Mouse (Mus musculus) lung, adult 2 months (tissue): ENCODE results near the gene Taf6.

Source experiments
- CTCF ChIP-seq: fragments of 200-500 bp; IDR thresholded peaks from 2 replicates; pipeline ENCODE4 v1.5.1; 2011; ENCODE audit warnings: mild to moderate bottlenecking, low read length, control low read depth; ENCODE audit not compliant: insufficient read depth
- POLR2A ChIP-seq: fragments of 200-500 bp; IDR thresholded peaks from 2 replicates; pipeline ENCODE4 v1.6.1; 2011; ENCODE audit warnings: low read depth, mild to moderate bottlenecking, control low read depth, low read length, borderline replicate concordance; ENCODE audit errors: extremely low read depth

DNA sequence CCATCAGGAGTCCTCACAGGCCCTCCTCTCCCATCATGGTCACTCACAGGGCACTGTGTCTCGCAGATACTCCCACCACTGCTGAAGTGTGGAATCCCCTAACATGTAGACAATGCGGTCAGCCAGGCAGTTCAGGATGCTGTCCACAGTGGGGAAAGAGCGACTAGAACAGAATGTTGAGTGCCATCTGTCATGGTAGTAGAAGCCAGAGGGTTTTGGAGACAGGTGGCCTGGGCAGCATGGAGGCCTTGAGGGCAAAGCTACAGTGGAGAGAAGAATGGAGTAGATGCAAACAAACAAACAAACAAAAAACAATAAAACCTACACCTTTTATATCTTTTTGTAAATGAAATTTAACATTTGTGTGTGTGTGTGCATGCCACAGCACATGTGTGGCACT is 14.8 kb upstream of the Taf6 start:
- TF ChIP-seq POLR2A (no peak), CTCF (no peak)
